Mouse (Mus musculus): Measurements from ENCODE around the gene Rcor2.

GRCm38 (mm10) chr19:7246021-7246420 is 21.1 kb upstream of the Rcor2 start:
- no peak for TF ChIP-seq CTCF (IDR thresholded peaks at IDR 0.05; ENCODE audit: extremely low read depth, insufficient read depth, insufficient read length, insufficient replicate concordance)
- TF ChIP-seq POLR2A (IDR thresholded peaks at IDR 0.05; ENCODE audit: low read depth, low read length), result no peak
